8 mouse cellular contexts compared by ENCODE assay signal in genomic region chr2:34771368-34772226, GRCm38 (mm10). TPM values are rescaled to one million over a fixed set of nuclear protein-coding genes. Genes with fewer than 3 reads are reported as not detected.
DNase-seq lines count a peak whose midpoint lies in the region; ATAC-seq lines count a peak whose summit lies in the region.

Hspa5 (plus strand) TSS chr2:34771970.

- H3K9ac ChIP-seq in hindbrain, embryonic 12.5 days = peak within 1 kb of the TSS; percentile 96

- H3K4me3 ChIP-seq in hindbrain, embryonic 12.5 days = peak within 1 kb of the TSS; percentile 94

- peak within 1 kb of the TSS; percentile 95 for H3K27ac ChIP-seq in hindbrain, embryonic 12.5 days

- H3K27me3 ChIP-seq in hindbrain, embryonic 12.5 days = no peaks in the 10 kb centered on the region

- peak; percentile 99 for DNase-seq in NIH3T3 (ENCODE audit: low read depth)
- peak; percentile 97 to 99 for DNase-seq in cerebellum, postnatal 10 days
- DNase-seq in frontal cortex, postnatal 10 days (ENCODE audit: low spot score in 2 of 2) = peak; percentile 99 to 100
- DNase-seq in layer of hippocampus, postnatal 14 days (ENCODE audit: low spot score in 2 of 2) = peak; percentile 96 to 100
- DNase-seq in lung, postnatal 14 days = peak; percentile 98
- peak; percentile 99 for DNase-seq in retina, adult 2 months (ENCODE audit: low read depth, low spot score)
- DNase-seq in thymus, postnatal 36 days = peak; percentile 96 to 99

- peaks cover 36% of the 10 kb centered on the region for H3K36me3 ChIP-seq in hindbrain, embryonic 12.5 days

- ATAC-seq in hindbrain, embryonic 12.5 days (ENCODE audit: low FRiP score) = peak; percentile 99

- H3K9me3 ChIP-seq in hindbrain, embryonic 12.5 days (replicated peaks) = no peaks in the 10 kb centered on the region

- under 1% methylated on average over 60 of the region's 60 CpGs for WGBS in hindbrain, embryonic 12.5 days

- H3K4me2 ChIP-seq in hindbrain, embryonic 12.5 days (replicated peaks) = peak within 1 kb of the TSS; percentile 70

- peaks cover 44% of the 10 kb centered on the region for H3K4me1 ChIP-seq in hindbrain, embryonic 12.5 days

RNA-seq across cellular contexts. Expression of gene Hspa5, which starts in this region (rescaled TPM):
- polyA plus RNA-seq in hindbrain, embryonic 12.5 days (2016; fragmentation: Nextera tagmentation; extraction: Ambion mirVana) = 735 and 741 TPM in 2 replicates
- total RNA-seq in layer of hippocampus, postnatal 14 days (2021) = 100 to 1,000 TPM; 278 to 351 TPM

Comparison
In these comparisons a context has a peak if more than half of its experiments do, and no peak if none do; other contexts are left out.
1. Peak in every context shown above with its lines: DNase-seq, ATAC-seq, H3K4me3 ChIP-seq and H3K27ac ChIP-seq.